Mouse (Mus musculus): ENCODE measurements around the gene Ppid.
A peak's percentile ranks its signal among the peaks of the same experiment; 100 is the strongest.

GRCm38 (mm10) chr3:79627484-79628181, 36.5 kb downstream of the Ppid start:
- peak; percentile 30; the same call in 1 of the 2 replicates for TF ChIP-seq CTCF (IDR thresholded peaks at IDR 0.05; ENCODE audit: low read depth, low read length)
- TF ChIP-seq TAL1 (conservative IDR thresholded peaks at IDR 0.05; ENCODE audit: low read depth, low read length), result no peak
